Mouse (Mus musculus) limb, embryonic 12.5 days (tissue): ENCODE results near the gene Dnaaf2. TPM values are rescaled to one million over a fixed set of nuclear protein-coding genes. Genes with fewer than 3 reads are reported as not detected.
"Not testable (repeated sequence)": the region's sequence is repeated elsewhere in the genome, so short reads cannot be mapped to it uniquely, and the experiment has no call there.

ENCODE experiments used
- ATAC-seq: fragments of 200-750 bp; cut with Nextera tagmentation; 2 replicates; pipeline ENCODE4 v1.8.0; 2017; ENCODE audit warnings: low read depth, moderate TSS enrichment; ENCODE audit not compliant: insufficient number of reproducible peaks, insufficient read depth, low FRiP score, low TSS enrichment
- H3K27ac ChIP-seq: fragments of 300-500 bp; sonication (generic); 2 replicates; pipeline ENCODE4 v1.5.1; 2016; ENCODE audit warnings: mild to moderate bottlenecking, moderate library complexity
- H3K27me3 ChIP-seq: fragments of 300-500 bp; sonication (generic); 2 replicates; pipeline ENCODE4 v1.6.1; 2016; ENCODE audit warnings: mild to moderate bottlenecking, moderate library complexity
- H3K36me3 ChIP-seq: fragments of 300-500 bp; sonication (generic); 2 replicates; pipeline ENCODE4 v1.6.1; 2016; ENCODE audit warnings: mild to moderate bottlenecking, moderate library complexity
- H3K4me1 ChIP-seq: fragments of 300-500 bp; sonication (generic); replicated peaks from 2 replicates; pipeline ENCODE4 v1.6.1; 2016
- H3K4me2 ChIP-seq: fragments of 300-500 bp; sonication (generic); 2 replicates; pipeline ENCODE4 v1.6.1; 2016; ENCODE audit warnings: mild to moderate bottlenecking, moderate library complexity
- H3K4me3 ChIP-seq: fragments of 300-500 bp; sonication (generic); replicated peaks from 2 replicates; pipeline ENCODE4 v1.5.1; 2016; ENCODE audit warnings: mild to moderate bottlenecking
- H3K9ac ChIP-seq: fragments of 300-500 bp; sonication (generic); replicated peaks from 2 replicates; pipeline ENCODE4 v1.6.1; 2016; ENCODE audit warnings: mild to moderate bottlenecking, moderate library complexity
- H3K9me3 ChIP-seq: fragments of 300-500 bp; sonication (generic); 2 replicates; pipeline ENCODE4 v1.6.1; 2016; ENCODE audit warnings: mild to moderate bottlenecking, moderate library complexity
- WGBS: fragments of 180-500 bp; shearing (Covaris S2); methylation state at CpG from one replicate; pipeline ENCODE4 v1.1.7; 2016; 5-methylcytosine and 5-hydroxymethylcytosine counted together
- polyA plus RNA-seq: library from polyadenylated mRNA; unstranded; fragments of >200 nt; fragmentation: Nextera tagmentation; extraction: Ambion mirVana; gene quantifications from 2 replicates; pipeline ENCODE4 v1.2.1, GENCODE M21; 2016

Dnaaf2 gene
- polyA plus RNA-seq, 1 experiment from 2014 or later = 14.6 TPM

- not testable (repeated sequence) for H3K9me3 ChIP-seq, H3K9ac ChIP-seq, H3K27ac ChIP-seq, H3K4me2 ChIP-seq, H3K36me3 ChIP-seq, H3K4me3 ChIP-seq, ATAC-seq, H3K4me1 ChIP-seq, H3K27me3 ChIP-seq
- WGBS = 89% methylated on average over 4 of the region's 4 CpGs
Measured at GRCm38 (mm10) chr12:69163586-69163985, 34.6 kb downstream of the Dnaaf2 start.

- not testable (repeated sequence) for H3K27ac ChIP-seq, H3K4me1 ChIP-seq, H3K4me3 ChIP-seq, H3K4me2 ChIP-seq, H3K9me3 ChIP-seq, H3K9ac ChIP-seq, H3K27me3 ChIP-seq, ATAC-seq
- H3K36me3 ChIP-seq = peaks cover 18% of the 10 kb centered on the region
- WGBS = 76% methylated on average over 2 of the region's 2 CpGs
Measured at GRCm38 (mm10) chr12:69160677-69161076, 37.6 kb downstream of the Dnaaf2 start.

- no peak for ATAC-seq
- H3K4me1 ChIP-seq = peaks cover 6% of the 10 kb centered on the region; the same call in 1 of the 2 replicates
- H3K27me3 ChIP-seq = no peaks in the 10 kb centered on the region
- H3K27ac ChIP-seq = no peak overlapping the region
- H3K9me3 ChIP-seq = no peaks in the 10 kb centered on the region
- H3K4me3 ChIP-seq = no peak overlapping the region; the same call in 1 of the 2 replicates
- 5% methylated on average over 9 of the region's 9 CpGs for WGBS
- no peak overlapping the region for H3K9ac ChIP-seq
- H3K36me3 ChIP-seq = peaks cover 19% of the 10 kb centered on the region
- H3K4me2 ChIP-seq = peak overlapping the region; percentile 2; the same call in 1 of the 2 replicates
Measured at GRCm38 (mm10) chr12:69159578-69159940, 38.7 kb downstream of the Dnaaf2 start.

GRCm38 (mm10) chr12:69158765-69159577, 39.3 kb downstream of the Dnaaf2 start, which contains the start of gene Rps29:
Gene Rps29 (minus strand): TSS chr12:69159186.
- WGBS = under 1% methylated on average over 63 of the region's 68 CpGs
- H3K4me3 ChIP-seq = peak within 1 kb of the TSS; percentile 71

GRCm38 (mm10) chr12:69158366-69158764, 39.9 kb downstream of the Dnaaf2 start:
- Histone ChIP-seq H3K4me1 (peaks cover 6% of the 10 kb centered on the region; the same call in 1 of the 2 replicates), H3K27ac (peak overlapping the region; percentile 94)
- no peak for ATAC-seq

More at GRCm38 (mm10) chr12:69158765-69159577, 39.3 kb downstream of the Dnaaf2 start, which contains the start of gene Rps29:
- Histone ChIP-seq H3K27ac (peak within 1 kb of the TSS; percentile 94), H3K36me3 (peaks cover 19% of the 10 kb centered on the region), H3K4me2 (peak within 1 kb of the TSS; percentile 70), H3K9ac (peak within 1 kb of the TSS; percentile 90)
- H3K9me3 ChIP-seq, H3K4me1 ChIP-seq, H3K27me3 ChIP-seq: not testable (repeated sequence)
- ATAC-seq = peak; percentile 99

GRCm38 (mm10) chr12:69157107-69157506, 41.1 kb downstream of the Dnaaf2 start:
- no peaks in the 10 kb centered on the region for H3K27me3 ChIP-seq
- no peak overlapping the region for H3K4me3 ChIP-seq
- H3K36me3 ChIP-seq = peaks cover 19% of the 10 kb centered on the region
- no peaks in the 10 kb centered on the region for H3K9me3 ChIP-seq
- H3K4me2 ChIP-seq = no peak overlapping the region
- ATAC-seq = no peak
- WGBS = 94% methylated on average over 2 of the region's 2 CpGs
- H3K9ac ChIP-seq = no peak overlapping the region
- H3K4me1 ChIP-seq = peaks cover 6% of the 10 kb centered on the region; the same call in 1 of the 2 replicates
- H3K27ac ChIP-seq = no peak overlapping the region

More at GRCm38 (mm10) chr12:69158366-69158764, 39.9 kb downstream of the Dnaaf2 start:
- no peaks in the 10 kb centered on the region for H3K9me3 ChIP-seq
- 2% methylated on average over 19 of the region's 19 CpGs for WGBS
- peak overlapping the region; percentile 70 for H3K4me2 ChIP-seq
- no peaks in the 10 kb centered on the region for H3K27me3 ChIP-seq
- peaks cover 19% of the 10 kb centered on the region for H3K36me3 ChIP-seq
- H3K9ac ChIP-seq = peak overlapping the region; percentile 90
- peak overlapping the region; percentile 71 for H3K4me3 ChIP-seq

- no peak for ATAC-seq
- Histone ChIP-seq H3K9me3 (no peaks in the 10 kb centered on the region), H3K4me2 (no peak overlapping the region), H3K36me3 (peaks cover 19% of the 10 kb centered on the region), H3K27ac (no peak overlapping the region), H3K9ac (no peak overlapping the region), H3K27me3 (no peaks in the 10 kb centered on the region), H3K4me3 (no peak overlapping the region), H3K4me1 (peaks cover 6% of the 10 kb centered on the region; the same call in 1 of the 2 replicates)
- 79% methylated on average over 4 of the region's 4 CpGs for WGBS
Measured at GRCm38 (mm10) chr12:69156436-69156835, 41.8 kb downstream of the Dnaaf2 start.

- no peaks in the 10 kb centered on the region for H3K27me3 ChIP-seq
- no peak overlapping the region for H3K27ac ChIP-seq
- H3K4me1 ChIP-seq = peaks cover 6% of the 10 kb centered on the region; the same call in 1 of the 2 replicates
- 83% methylated on average over 2 of the region's 2 CpGs for WGBS
- H3K9ac ChIP-seq = no peak overlapping the region
- H3K36me3 ChIP-seq = peaks cover 19% of the 10 kb centered on the region
- no peak overlapping the region for H3K4me2 ChIP-seq
- no peak overlapping the region for H3K4me3 ChIP-seq
- ATAC-seq = no peak
- no peaks in the 10 kb centered on the region for H3K9me3 ChIP-seq
Measured at GRCm38 (mm10) chr12:69155923-69156322, 42.3 kb downstream of the Dnaaf2 start.

- Histone ChIP-seq H3K9me3 (no peaks in the 10 kb centered on the region), H3K27me3 (no peaks in the 10 kb centered on the region), H3K4me2 (no peak overlapping the region), H3K4me1 (no peaks in the 10 kb centered on the region), H3K36me3 (no peaks in the 10 kb centered on the region), H3K9ac (no peak overlapping the region), H3K4me3 (no peak overlapping the region), H3K27ac (no peak overlapping the region)
- ATAC-seq = no peak
- WGBS = 64% methylated on average over 13 of the region's 13 CpGs
Measured at GRCm38 (mm10) chr12:69150049-69150448, 48.2 kb downstream of the Dnaaf2 start.

GRCm38 (mm10) chr12:69147166-69147735, 51.0 kb downstream of the Dnaaf2 start:
- Histone ChIP-seq H3K36me3 (no peaks in the 10 kb centered on the region), H3K4me2 (no peak overlapping the region), H3K27me3 (no peaks in the 10 kb centered on the region), H3K4me1 (no peaks in the 10 kb centered on the region), H3K27ac (no peak overlapping the region), H3K9ac (no peak overlapping the region), H3K4me3 (no peak overlapping the region), H3K9me3 (no peaks in the 10 kb centered on the region)
- ATAC-seq = no peak
- 90% methylated on average over 5 of the region's 5 CpGs for WGBS

- H3K36me3 ChIP-seq = no peaks in the 10 kb centered on the region
- no peak for ATAC-seq
- H3K4me3 ChIP-seq = no peak overlapping the region
- H3K27ac ChIP-seq = no peak overlapping the region
- H3K27me3 ChIP-seq = no peaks in the 10 kb centered on the region
- H3K4me1 ChIP-seq = no peaks in the 10 kb centered on the region
- H3K4me2 ChIP-seq = no peak overlapping the region
- no peaks in the 10 kb centered on the region for H3K9me3 ChIP-seq
- no peak overlapping the region for H3K9ac ChIP-seq
- 80% methylated on average over 6 of the region's 6 CpGs for WGBS
Measured at GRCm38 (mm10) chr12:69143460-69143859, 54.8 kb downstream of the Dnaaf2 start.
